Mouse (Mus musculus) ES-Bruce4 (cell line): ENCODE data around the gene Gpr89.

Source experiments
- CTCF ChIP-seq: IDR thresholded peaks from one replicate; pipeline ENCODE4 v1.8.1; 2011; ENCODE audit warnings: low read depth, low read length
- EP300 ChIP-seq: IDR thresholded peaks from 2 replicates; pipeline ENCODE4 v1.6.1; 2011; ENCODE audit warnings: low read depth, low read length; ENCODE audit not compliant: insufficient read depth
- POLR2A ChIP-seq: IDR thresholded peaks from one replicate; pipeline ENCODE4 v1.8.1; 2011; ENCODE audit warnings: low read length; ENCODE audit not compliant: insufficient read depth

DNA sequence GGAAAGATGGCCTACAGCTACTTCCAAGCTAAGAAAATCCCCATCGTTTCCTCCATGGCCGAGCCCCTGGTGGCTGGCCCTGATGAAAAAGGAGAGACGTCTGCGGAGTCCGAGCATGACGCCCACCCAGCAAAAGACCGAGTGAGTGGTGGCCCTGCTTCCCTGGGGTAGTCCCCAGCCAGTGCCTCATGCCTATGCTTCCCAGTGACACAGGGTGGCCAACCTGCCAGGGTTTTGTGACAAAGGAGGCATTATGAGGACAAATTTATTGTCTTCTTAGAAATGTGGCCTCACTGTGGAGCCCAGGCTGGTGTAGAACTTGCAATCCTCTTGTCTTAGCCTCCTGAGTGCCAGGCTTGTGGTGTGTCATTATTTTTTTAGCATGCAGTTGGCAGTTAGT, 36.1 kb downstream of the Gpr89 start:
- TF ChIP-seq CTCF, result no peak
- no peak for TF ChIP-seq POLR2A
- no peak for TF ChIP-seq EP300
